Mouse (Mus musculus): Measurements from ENCODE around the gene Mrpl4.
"Not testable (repeated sequence)": the region's sequence is repeated elsewhere in the genome, so short reads cannot be mapped to it uniquely, and the experiment has no call there.

The Mrpl4 gene

GRCm38 (mm10) chr9:21041308-21041707 is 38.8 kb downstream of the Mrpl4 start:
- DNase-seq (ENCODE audit: low read depth), result no peak

- no peak for DNase-seq (ENCODE audit: low read depth)
Observed at GRCm38 (mm10) chr9:21043563-21043962, 41.0 kb downstream of the Mrpl4 start.

- DNase-seq (ENCODE audit: low read depth), result not testable (repeated sequence)
Observed at GRCm38 (mm10) chr9:21044785-21045184, 42.2 kb downstream of the Mrpl4 start.

- DNase-seq (ENCODE audit: low read depth), result no peak
Observed at GRCm38 (mm10) chr9:21045235-21045634, 42.7 kb downstream of the Mrpl4 start.

- no peak for DNase-seq (ENCODE audit: low read depth)
Observed at GRCm38 (mm10) chr9:21051578-21051977, 49.0 kb downstream of the Mrpl4 start.

All from fibroblast of lung, adult 2 months (primary cell).